Mouse (Mus musculus): ENCODE measurements around the gene Rsl1d1. TPM values are rescaled to one million over a fixed set of nuclear protein-coding genes. Genes with fewer than 3 reads are reported as not detected.
"Not testable (repeated sequence)": the region's sequence is repeated elsewhere in the genome, so short reads cannot be mapped to it uniquely, and the experiment has no call there.

Rsl1d1 gene
- polyA plus RNA-seq, 1 experiment from 2014 or later = 163 TPM

GRCm38 (mm10) chr16:11190150-11190549 is 13.0 kb downstream of the Rsl1d1 start:
- WGBS = 74% methylated on average over 7 of the region's 7 CpGs
- ATAC-seq (ENCODE audit: borderline replicate concordance, extremely low read depth, low FRiP score, low TSS enrichment) = no peak
- Histone ChIP-seq H3K4me1 (no peaks in the 10 kb centered on the region), H3K9ac (no peak overlapping the region), H3K36me3 (peaks cover 30% of the 10 kb centered on the region), H3K27ac (no peak overlapping the region), H3K4me2 (no peak overlapping the region), H3K27me3 (no peaks in the 10 kb centered on the region), H3K9me3 (no peaks in the 10 kb centered on the region), H3K4me3 (no peak overlapping the region)

GRCm38 (mm10) chr16:11177404-11177803 is 25.7 kb downstream of the Rsl1d1 start:
- Histone ChIP-seq H3K9ac (no peak overlapping the region), H3K4me2 (no peak overlapping the region), H3K9me3 (no peaks in the 10 kb centered on the region), H3K4me1 (peaks cover 13% of the 10 kb centered on the region), H3K4me3 (no peak overlapping the region), H3K36me3 (0 out of 2 replicates have a peak, but pooled peaks cover 2% of the 10 kb centered on the region), H3K27me3 (no peaks in the 10 kb centered on the region), H3K27ac (no peak overlapping the region)
- WGBS = 60% methylated on average over 2 of the region's 2 CpGs
- ATAC-seq (ENCODE audit: borderline replicate concordance, extremely low read depth, low FRiP score, low TSS enrichment) = no peak

- Histone ChIP-seq H3K9ac (peak overlapping the region; percentile 86), H3K9me3 (no peaks in the 10 kb centered on the region), H3K36me3 (0 out of 2 replicates have a peak, but pooled peaks cover 2% of the 10 kb centered on the region), H3K4me2 (peak overlapping the region; percentile 64), H3K27ac (peak overlapping the region; percentile 79; the same call in 1 of the 2 replicates), H3K4me3 (peak overlapping the region; percentile 83), H3K4me1 (peaks cover 13% of the 10 kb centered on the region), H3K27me3 (no peaks in the 10 kb centered on the region)
- whole genome bisulfite sequencing = 6% methylated on average over 4 of the region's 4 CpGs
- ATAC-seq (ENCODE audit: borderline replicate concordance, extremely low read depth, low FRiP score, low TSS enrichment) = no peak
These were observed 26.3 kb downstream of the Rsl1d1 start for GRCm38 (mm10) chr16:11176884-11177244.

GRCm38 (mm10) chr16:11176208-11176883 is 26.8 kb downstream of the Rsl1d1 start, which contains the start of gene Zc3h7a:
Gene Zc3h7a (minus strand): TSS chr16:11176393.
- H3K4me2 ChIP-seq = peak within 1 kb of the TSS; percentile 64
- no peaks in the 10 kb centered on the region for H3K27me3 ChIP-seq
- peak within 1 kb of the TSS; percentile 79 for H3K27ac ChIP-seq
- H3K4me1 ChIP-seq = peaks cover 13% of the 10 kb centered on the region
- under 1% methylated on average over 55 of the region's 57 CpGs for WGBS
- H3K36me3 ChIP-seq = 0 out of 2 replicates have a peak, but pooled peaks cover 2% of the 10 kb centered on the region
- peak; percentile 94 for ATAC-seq (ENCODE audit: borderline replicate concordance, extremely low read depth, low FRiP score, low TSS enrichment)
- H3K9ac ChIP-seq = peak within 1 kb of the TSS; percentile 86
- no peaks in the 10 kb centered on the region for H3K9me3 ChIP-seq
- peak within 1 kb of the TSS; percentile 83 for H3K4me3 ChIP-seq

- Histone ChIP-seq H3K36me3 (0 out of 2 replicates have a peak, but pooled peaks cover 2% of the 10 kb centered on the region), H3K9me3 (no peaks in the 10 kb centered on the region), H3K27me3 (no peaks in the 10 kb centered on the region), H3K9ac (peak overlapping the region; percentile 86), H3K4me2 (peak overlapping the region; percentile 64), H3K27ac (peak overlapping the region; percentile 79), H3K4me1 (peaks cover 13% of the 10 kb centered on the region), H3K4me3 (peak overlapping the region; percentile 83)
- ATAC-seq (ENCODE audit: borderline replicate concordance, extremely low read depth, low FRiP score, low TSS enrichment) = peak; percentile 51; the same call in 1 of the 2 replicates
- under 1% methylated on average over 72 of the region's 72 CpGs for WGBS
These were observed 27.5 kb downstream of the Rsl1d1 start for GRCm38 (mm10) chr16:11175489-11176207.

GRCm38 (mm10) chr16:11175100-11175488 is 28.0 kb downstream of the Rsl1d1 start:
- H3K27me3 ChIP-seq = no peaks in the 10 kb centered on the region
- peak overlapping the region; percentile 86 for H3K9ac ChIP-seq
- H3K9me3 ChIP-seq = no peaks in the 10 kb centered on the region
- H3K27ac ChIP-seq = peak overlapping the region; percentile 79
- ATAC-seq (ENCODE audit: borderline replicate concordance, extremely low read depth, low FRiP score, low TSS enrichment) = no peak
- peak overlapping the region; percentile 64 for H3K4me2 ChIP-seq
- 0 out of 2 replicates have a peak, but pooled peaks cover 2% of the 10 kb centered on the region for H3K36me3 ChIP-seq
- H3K4me3 ChIP-seq = peak overlapping the region; percentile 83
- WGBS = 10% methylated on average over 9 of the region's 9 CpGs
- peaks cover 13% of the 10 kb centered on the region for H3K4me1 ChIP-seq

- Histone ChIP-seq H3K4me1 (peaks cover 13% of the 10 kb centered on the region), H3K27ac (0 out of 2 replicates have a peak overlapping the region, but pooled peaks have one; percentile 79), H3K9me3 (no peaks in the 10 kb centered on the region), H3K36me3 (0 out of 2 replicates have a peak, but pooled peaks cover 2% of the 10 kb centered on the region), H3K9ac (peak overlapping the region; percentile 86; the same call in 1 of the 2 replicates), H3K4me2 (peak overlapping the region; percentile 64), H3K27me3 (no peaks in the 10 kb centered on the region), H3K4me3 (peak overlapping the region; percentile 83)
- 9% methylated on average over 10 of the region's 10 CpGs for WGBS
- no peak for ATAC-seq (ENCODE audit: borderline replicate concordance, extremely low read depth, low FRiP score, low TSS enrichment)
These were observed 28.5 kb downstream of the Rsl1d1 start for GRCm38 (mm10) chr16:11174671-11175081.

GRCm38 (mm10) chr16:11171679-11172078 is 31.5 kb downstream of the Rsl1d1 start:
- ATAC-seq (ENCODE audit: borderline replicate concordance, extremely low read depth, low FRiP score, low TSS enrichment) = no peak
- no peak overlapping the region for H3K27ac ChIP-seq
- peaks cover 9% of the 10 kb centered on the region for H3K4me1 ChIP-seq
- no peak overlapping the region for H3K4me3 ChIP-seq
- no peak overlapping the region for H3K9ac ChIP-seq
- no peak overlapping the region for H3K4me2 ChIP-seq
- H3K27me3 ChIP-seq = no peaks in the 10 kb centered on the region
- 0 out of 2 replicates have a peak, but pooled peaks cover 2% of the 10 kb centered on the region for H3K36me3 ChIP-seq
- WGBS = 82% methylated on average over 6 of the region's 6 CpGs
- H3K9me3 ChIP-seq = no peaks in the 10 kb centered on the region

- Histone ChIP-seq H3K9me3 (no peaks in the 10 kb centered on the region), H3K27ac (no peak overlapping the region), H3K4me3 (no peak overlapping the region), H3K4me1 (no peaks in the 10 kb centered on the region), H3K36me3 (peaks cover 14% of the 10 kb centered on the region; the same call in 1 of the 2 replicates), H3K27me3 (no peaks in the 10 kb centered on the region), H3K9ac (no peak overlapping the region), H3K4me2 (no peak overlapping the region)
- 89% methylated on average over 2 of the region's 2 CpGs for WGBS
- ATAC-seq (ENCODE audit: borderline replicate concordance, extremely low read depth, low FRiP score, low TSS enrichment) = no peak
These were observed 36.7 kb downstream of the Rsl1d1 start for GRCm38 (mm10) chr16:11166431-11166830.

GRCm38 (mm10) chr16:11164695-11165255 is 38.4 kb downstream of the Rsl1d1 start:
- H3K36me3 ChIP-seq = peaks cover 18% of the 10 kb centered on the region; the same call in 1 of the 2 replicates
- no peak overlapping the region for H3K27ac ChIP-seq
- H3K27me3 ChIP-seq = no peaks in the 10 kb centered on the region
- no peaks in the 10 kb centered on the region for H3K9me3 ChIP-seq
- H3K4me1 ChIP-seq = no peaks in the 10 kb centered on the region
- no peak overlapping the region for H3K9ac ChIP-seq
- ATAC-seq (ENCODE audit: borderline replicate concordance, extremely low read depth, low FRiP score, low TSS enrichment) = no peak
- WGBS = 73% methylated on average over 3 of the region's 3 CpGs
- no peak overlapping the region for H3K4me3 ChIP-seq
- H3K4me2 ChIP-seq = no peak overlapping the region

- not testable (repeated sequence) for ATAC-seq (ENCODE audit: borderline replicate concordance, extremely low read depth, low FRiP score, low TSS enrichment); H3K4me1 ChIP-seq; H3K4me3 ChIP-seq; H3K4me2 ChIP-seq; H3K27ac ChIP-seq; H3K9me3 ChIP-seq; H3K9ac ChIP-seq; H3K27me3 ChIP-seq
- WGBS = 63% methylated on average over 2 of the region's 3 CpGs
- H3K36me3 ChIP-seq = peaks cover 60% of the 10 kb centered on the region
These were observed 45.4 kb downstream of the Rsl1d1 start for GRCm38 (mm10) chr16:11157721-11158120.
